Mouse (Mus musculus): ENCODE results near the gene P2rx6. TPM values are rescaled to one million over a fixed set of nuclear protein-coding genes. Genes with fewer than 3 reads are reported as not detected.

Gene P2rx6
- polyA plus RNA-seq, 1 experiment from 2014 or later, result 0.46 TPM

Other genes with a start within 250 kb of the P2rx6 start
- 0.39 and 0.51 TPM in 2 replicates for gene Serpind1, start 230.5 kb upstream of the P2rx6 start, polyA plus RNA-seq (2016; fragmentation: Nextera tagmentation; extraction: Ambion mirVana)
- 12.9 and 13.0 TPM in 2 replicates for gene Snap29, start 155.9 kb upstream of the P2rx6 start, polyA plus RNA-seq (2016; fragmentation: Nextera tagmentation; extraction: Ambion mirVana)
- 44.6 and 45.2 TPM in 2 replicates for gene Pi4ka, start 155.6 kb upstream of the P2rx6 start, polyA plus RNA-seq (2016; fragmentation: Nextera tagmentation; extraction: Ambion mirVana)
- gene Crkl, start 109.9 kb upstream of the P2rx6 start, polyA plus RNA-seq (2016; fragmentation: Nextera tagmentation; extraction: Ambion mirVana), result 91.3 and 91.7 TPM in 2 replicates
- 1.0 and 1.5 TPM in 2 replicates for gene Aifm3, start 72.3 kb upstream of the P2rx6 start, polyA plus RNA-seq (2016; fragmentation: Nextera tagmentation; extraction: Ambion mirVana)
- 104 and 118 TPM in 2 replicates for gene Lztr1, start 53.2 kb upstream of the P2rx6 start, polyA plus RNA-seq (2016; fragmentation: Nextera tagmentation; extraction: Ambion mirVana)
- 66.6 and 73.1 TPM in 2 replicates for gene Thap7, start 30.7 kb upstream of the P2rx6 start, polyA plus RNA-seq (2016; fragmentation: Nextera tagmentation; extraction: Ambion mirVana)
- gene Lrrc74b, start 638 bp upstream of the P2rx6 start, polyA plus RNA-seq (2016; fragmentation: Nextera tagmentation; extraction: Ambion mirVana), result not detected in 2 replicates
- gene Slc7a4, start 21.3 kb downstream of the P2rx6 start, polyA plus RNA-seq (2016; fragmentation: Nextera tagmentation; extraction: Ambion mirVana), result 3.7 and 3.8 TPM in 2 replicates
- gene Smpd4, start 57.5 kb downstream of the P2rx6 start, polyA plus RNA-seq (2016; fragmentation: Nextera tagmentation; extraction: Ambion mirVana), result 44.1 and 49.3 TPM in 2 replicates
- gene Ccdc74a, start 84.6 kb downstream of the P2rx6 start, polyA plus RNA-seq (2016; fragmentation: Nextera tagmentation; extraction: Ambion mirVana), result 7.3 and 8.9 TPM in 2 replicates
- gene Med15, start 171.0 kb downstream of the P2rx6 start, polyA plus RNA-seq (2016; fragmentation: Nextera tagmentation; extraction: Ambion mirVana), result 44.5 and 48.2 TPM in 2 replicates
- 92.6 and 94.5 TPM in 2 replicates for gene Klhl22, start 197.7 kb downstream of the P2rx6 start, polyA plus RNA-seq (2016; fragmentation: Nextera tagmentation; extraction: Ambion mirVana)
- 47.6 and 49.8 TPM in 2 replicates for gene Scarf2, start 235.4 kb downstream of the P2rx6 start, polyA plus RNA-seq (2016; fragmentation: Nextera tagmentation; extraction: Ambion mirVana)

Data from embryonic facial prominence, embryonic 12.5 days (tissue).